Mouse (Mus musculus) neural tube, embryonic 15.5 days (tissue): ENCODE data around the gene Runx3. TPM values are rescaled to one million over a fixed set of nuclear protein-coding genes. Genes with fewer than 3 reads are reported as not detected.

ENCODE experiments used
- ATAC-seq: fragments of 200-750 bp; cut with Nextera tagmentation; 2 replicates; pipeline ENCODE4 v1.8.0; 2017; ENCODE audit warnings: mild to moderate bottlenecking, moderate TSS enrichment, moderate library complexity; ENCODE audit not compliant: low FRiP score
- H3K27ac ChIP-seq: fragments of 300-500 bp; sonication (generic); replicated peaks from 2 replicates; pipeline ENCODE4 v1.5.1; 2015; ENCODE audit warnings: mild to moderate bottlenecking, inconsistent platforms
- H3K27me3 ChIP-seq: fragments of 300-500 bp; sonication (generic); replicated peaks from 2 replicates; pipeline ENCODE4 v1.6.1; 2015; ENCODE audit warnings: inconsistent platforms
- H3K36me3 ChIP-seq: fragments of 300-500 bp; sonication (generic); 2 replicates; pipeline ENCODE4 v1.6.1; 2015; ENCODE audit warnings: inconsistent platforms
- H3K4me1 ChIP-seq: fragments of 300-500 bp; sonication (generic); 2 replicates; pipeline ENCODE4 v1.6.1; 2015; ENCODE audit warnings: inconsistent platforms
- H3K4me2 ChIP-seq: fragments of 300-500 bp; sonication (generic); 2 replicates; pipeline ENCODE4 v1.6.1; 2015; ENCODE audit warnings: inconsistent platforms, mild to moderate bottlenecking, moderate library complexity
- H3K4me3 ChIP-seq: fragments of 300-500 bp; sonication (generic); replicated peaks from 2 replicates; pipeline ENCODE4 v1.5.1; 2015; ENCODE audit warnings: mild to moderate bottlenecking, inconsistent platforms
- H3K9ac ChIP-seq: fragments of 300-500 bp; sonication (generic); replicated peaks from 2 replicates; pipeline ENCODE4 v1.6.1; 2015; ENCODE audit warnings: mild to moderate bottlenecking, inconsistent platforms
- H3K9me3 ChIP-seq: fragments of 300-500 bp; sonication (generic); replicated peaks from 2 replicates; pipeline ENCODE4 v1.6.1; 2016; ENCODE audit warnings: inconsistent platforms
- WGBS: fragments of 180-500 bp; shearing (Covaris S2); methylation state at CpG from one replicate; pipeline ENCODE4 v1.1.7; 2015; ENCODE audit warnings: mixed read lengths; 5-methylcytosine and 5-hydroxymethylcytosine counted together
- polyA plus RNA-seq: library from polyadenylated mRNA; unstranded; fragments of >200 nt; fragmentation: Nextera tagmentation; extraction: Ambion mirVana; gene quantifications from 2 replicates; pipeline ENCODE4 v1.2.1, GENCODE M21; 2015

Runx3 gene
- polyA plus RNA-seq, 1 experiment from 2014 or later, result 0.19 TPM

- no peak overlapping the region for H3K27ac ChIP-seq
- H3K9ac ChIP-seq, result no peak overlapping the region
- H3K4me2 ChIP-seq, result no peak overlapping the region
- H3K4me1 ChIP-seq, result peaks cover 9% of the 10 kb centered on the region
- WGBS, result 93% methylated on average over 11 of the region's 11 CpGs
- no peak for ATAC-seq
- no peak overlapping the region for H3K4me3 ChIP-seq
- no peaks in the 10 kb centered on the region for H3K36me3 ChIP-seq
- peaks cover 78% of the 10 kb centered on the region for H3K27me3 ChIP-seq
- no peaks in the 10 kb centered on the region for H3K9me3 ChIP-seq
Measured at GRCm38 (mm10) chr4:135161441-135161840, 41.0 kb downstream of the Runx3 start.

DNA sequence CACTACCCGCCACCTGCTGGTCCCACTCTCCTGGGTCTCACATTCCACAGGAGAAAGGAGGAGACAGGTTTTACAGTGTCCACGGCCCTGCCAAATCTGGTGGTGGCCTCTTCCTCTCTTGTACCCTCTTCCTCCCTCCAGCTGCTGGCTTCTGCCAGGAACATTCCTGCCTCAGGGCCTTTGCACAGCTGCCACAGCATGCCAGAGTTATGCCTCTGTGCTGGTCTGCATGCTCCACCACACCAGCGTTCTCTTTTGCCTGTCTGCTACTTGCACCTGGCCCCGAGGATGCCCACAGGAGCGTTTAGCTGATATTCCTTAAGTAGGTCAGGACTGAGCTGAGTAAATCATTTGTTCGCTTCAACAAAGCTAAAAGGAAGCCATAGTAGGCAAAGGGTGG, 45.3 kb downstream of the Runx3 start:
- Histone ChIP-seq H3K4me2 (no peak overlapping the region), H3K27me3 (peaks cover 74% of the 10 kb centered on the region), H3K4me3 (no peak overlapping the region), H3K4me1 (peaks cover 16% of the 10 kb centered on the region), H3K36me3 (no peaks in the 10 kb centered on the region), H3K9ac (no peak overlapping the region), H3K9me3 (no peaks in the 10 kb centered on the region), H3K27ac (no peak overlapping the region)
- WGBS, result 59% methylated on average over 6 of the region's 6 CpGs
- ATAC-seq, result no peak

DNA sequence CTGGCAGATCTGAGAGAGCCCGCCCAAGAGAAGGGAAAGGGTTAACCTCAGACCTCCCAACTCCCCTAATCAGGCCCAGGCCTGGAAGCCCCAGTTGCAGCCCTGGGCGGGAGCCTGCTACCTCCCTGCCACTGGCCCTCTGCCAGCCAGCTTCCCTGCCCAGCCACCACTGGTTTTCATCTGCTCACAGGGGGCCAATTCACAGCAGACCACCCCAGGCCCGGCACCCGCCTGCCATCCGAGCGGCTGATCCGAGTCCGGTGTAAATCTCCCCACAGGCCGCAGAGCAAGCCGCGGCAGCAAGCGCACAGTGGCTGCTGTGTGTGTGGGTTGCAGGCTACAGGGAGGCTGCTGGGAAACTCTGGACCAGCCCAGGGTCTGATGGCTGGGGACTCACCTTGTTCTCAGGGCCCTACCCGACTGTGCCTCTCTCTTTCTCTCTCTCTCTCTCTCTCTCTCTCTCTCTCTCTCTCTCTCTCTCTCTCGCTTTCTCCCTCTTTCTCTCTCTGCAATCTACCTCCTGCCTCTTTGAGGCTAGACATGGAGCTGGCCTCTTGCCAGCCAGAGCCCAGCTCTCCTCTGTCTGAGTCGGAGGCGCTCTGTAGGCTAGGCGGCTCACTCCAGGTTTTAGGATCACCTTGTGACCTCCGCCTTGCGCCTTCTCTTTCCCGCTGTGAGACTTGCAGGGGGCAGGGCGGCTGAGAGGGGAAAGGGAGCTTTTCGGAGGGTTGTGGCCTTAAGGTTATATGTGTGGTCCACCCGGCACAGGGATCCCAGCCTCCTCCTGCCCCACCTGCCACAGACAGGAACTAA, 46.2 kb downstream of the Runx3 start:
- 7% methylated on average over 23 of the region's 23 CpGs for WGBS
- Histone ChIP-seq H3K27ac (no peak overlapping the region), H3K27me3 (peaks cover 76% of the 10 kb centered on the region)

GRCm38 (mm10) chr4:135167816-135168527, 47.5 kb downstream of the Runx3 start:
- H3K27me3 ChIP-seq, result peaks cover 89% of the 10 kb centered on the region
- H3K36me3 ChIP-seq, result no peaks in the 10 kb centered on the region
- H3K4me1 ChIP-seq, result peaks cover 16% of the 10 kb centered on the region
- no peak for ATAC-seq
- WGBS, result 44% methylated on average over 7 of the region's 7 CpGs
- no peak overlapping the region for H3K4me3 ChIP-seq
- H3K4me2 ChIP-seq, result no peak overlapping the region
- no peaks in the 10 kb centered on the region for H3K9me3 ChIP-seq
- no peak overlapping the region for H3K27ac ChIP-seq
- no peak overlapping the region for H3K9ac ChIP-seq

More for the DNA sequence above, 46.2 kb downstream of the Runx3 start:
- Histone ChIP-seq H3K4me1 (peaks cover 16% of the 10 kb centered on the region), H3K4me3 (no peak overlapping the region), H3K36me3 (no peaks in the 10 kb centered on the region), H3K9me3 (no peaks in the 10 kb centered on the region), H3K9ac (no peak overlapping the region), H3K4me2 (peak overlapping the region; percentile 11)
- no peak for ATAC-seq

DNA sequence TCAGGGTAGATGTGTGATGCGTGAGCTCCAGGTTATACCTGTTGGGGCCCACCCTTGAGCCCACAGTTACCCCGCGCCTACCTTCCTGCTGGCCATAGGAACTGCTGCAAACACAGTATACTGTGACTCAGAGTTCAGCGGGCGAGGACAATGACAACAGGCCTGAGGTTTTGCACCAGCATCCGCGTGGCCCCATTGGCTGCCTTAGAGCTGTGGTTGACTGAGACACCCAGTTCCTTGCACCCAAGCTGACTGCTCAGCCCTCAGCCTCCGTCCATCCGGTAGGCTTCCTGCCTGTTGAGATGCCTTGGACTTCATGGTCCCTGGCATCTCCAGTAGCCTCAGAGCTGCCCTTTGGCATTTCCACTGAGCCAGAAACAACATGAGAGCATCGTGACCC, 48.6 kb downstream of the Runx3 start:
- no peak for ATAC-seq
- no peak overlapping the region for H3K27ac ChIP-seq
- peaks cover 16% of the 10 kb centered on the region for H3K4me1 ChIP-seq
- H3K36me3 ChIP-seq, result no peaks in the 10 kb centered on the region
- no peaks in the 10 kb centered on the region for H3K9me3 ChIP-seq
- H3K9ac ChIP-seq, result no peak overlapping the region
- 74% methylated on average over 10 of the region's 10 CpGs for WGBS
- no peak overlapping the region for H3K4me2 ChIP-seq
- H3K4me3 ChIP-seq, result no peak overlapping the region
- H3K27me3 ChIP-seq, result peaks cover 91% of the 10 kb centered on the region

DNA sequence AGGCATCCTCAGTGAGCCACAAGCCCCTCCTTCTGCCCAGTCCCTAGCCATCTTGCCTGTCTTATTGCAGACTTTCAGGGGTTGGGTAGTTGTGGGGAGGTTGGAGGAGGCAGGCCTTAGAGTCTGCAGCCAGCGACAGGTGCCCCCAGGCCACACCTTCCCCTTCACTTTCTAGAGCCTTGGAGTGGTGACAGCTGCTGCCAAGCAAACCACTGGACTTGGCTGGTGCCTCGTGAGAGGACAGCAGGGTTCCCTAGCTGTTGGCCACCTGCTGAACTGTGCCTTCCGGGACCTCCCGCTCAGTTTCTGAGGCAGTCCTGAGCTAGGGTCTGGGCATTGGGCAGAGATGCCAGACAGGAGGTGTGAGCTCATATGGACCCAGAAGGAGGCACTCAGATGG, 49.0 kb downstream of the Runx3 start:
- Histone ChIP-seq H3K4me2 (no peak overlapping the region), H3K9me3 (no peaks in the 10 kb centered on the region), H3K27ac (no peak overlapping the region), H3K4me3 (no peak overlapping the region), H3K36me3 (no peaks in the 10 kb centered on the region), H3K27me3 (peaks cover 91% of the 10 kb centered on the region), H3K9ac (no peak overlapping the region), H3K4me1 (peaks cover 16% of the 10 kb centered on the region)
- WGBS, result 55% methylated on average over 4 of the region's 4 CpGs
- ATAC-seq, result no peak

GRCm38 (mm10) chr4:135171304-135171875, 50.9 kb downstream of the Runx3 start:
- Histone ChIP-seq H3K9me3 (no peaks in the 10 kb centered on the region), H3K4me3 (no peak overlapping the region), H3K27ac (no peak overlapping the region), H3K4me2 (no peak overlapping the region), H3K36me3 (no peaks in the 10 kb centered on the region), H3K9ac (no peak overlapping the region), H3K27me3 (peaks cover 87% of the 10 kb centered on the region), H3K4me1 (peaks cover 24% of the 10 kb centered on the region)
- ATAC-seq, result no peak
- 68% methylated on average over 12 of the region's 12 CpGs for WGBS

DNA sequence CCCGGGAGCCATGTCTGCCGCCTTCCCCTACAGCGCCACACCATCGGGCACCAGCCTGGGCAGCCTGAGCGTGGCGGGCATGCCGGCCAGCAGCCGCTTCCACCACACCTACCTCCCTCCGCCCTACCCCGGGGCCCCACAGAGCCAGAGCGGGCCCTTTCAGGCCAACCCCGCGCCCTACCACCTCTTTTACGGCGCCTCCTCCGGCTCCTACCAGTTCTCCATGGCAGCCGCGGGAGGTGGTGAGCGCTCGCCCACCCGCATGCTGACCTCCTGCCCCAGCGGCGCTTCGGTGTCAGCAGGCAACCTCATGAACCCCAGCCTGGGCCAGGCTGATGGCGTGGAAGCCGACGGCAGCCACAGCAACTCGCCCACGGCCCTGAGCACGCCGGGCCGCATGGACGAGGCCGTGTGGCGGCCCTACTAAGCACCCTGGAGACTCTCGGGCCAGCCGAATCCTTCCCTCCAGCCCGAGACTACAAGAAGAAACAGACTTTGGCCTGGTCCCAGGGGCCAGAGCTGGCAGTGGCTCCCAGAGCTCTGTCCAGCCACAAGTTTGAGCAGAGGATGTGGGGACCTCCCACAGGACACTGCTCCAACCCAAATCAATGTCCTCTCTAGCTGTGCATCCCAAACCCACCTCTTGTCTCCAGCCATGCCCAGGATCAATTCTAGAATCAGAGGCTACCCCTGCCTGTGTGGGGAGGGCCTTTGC, 55.1 kb downstream of the Runx3 start:
- peak overlapping the region; percentile 55 for H3K4me2 ChIP-seq
- 10% methylated on average over 38 of the region's 38 CpGs for WGBS
- peak overlapping the region; percentile 28 for H3K4me3 ChIP-seq
- no peaks in the 10 kb centered on the region for H3K36me3 ChIP-seq
- H3K27me3 ChIP-seq, result peaks cover 62% of the 10 kb centered on the region
- no peak overlapping the region for H3K27ac ChIP-seq
- no peaks in the 10 kb centered on the region for H3K9me3 ChIP-seq
- H3K4me1 ChIP-seq, result peaks cover 11% of the 10 kb centered on the region
- no peak; the same call in 1 of the 2 replicates for ATAC-seq
- H3K9ac ChIP-seq, result no peak overlapping the region; the same call in 1 of the 2 replicates

GRCm38 (mm10) chr4:135177568-135177967, 57.1 kb downstream of the Runx3 start:
- peaks cover 11% of the 10 kb centered on the region for H3K4me1 ChIP-seq
- ATAC-seq, result no peak
- H3K9ac ChIP-seq, result no peak overlapping the region
- no peaks in the 10 kb centered on the region for H3K9me3 ChIP-seq
- peaks cover 46% of the 10 kb centered on the region for H3K27me3 ChIP-seq
- no peak overlapping the region for H3K27ac ChIP-seq
- H3K4me3 ChIP-seq, result no peak overlapping the region
- H3K4me2 ChIP-seq, result no peak overlapping the region
- no peaks in the 10 kb centered on the region for H3K36me3 ChIP-seq

GRCm38 (mm10) chr4:135179077-135179481, 58.6 kb downstream of the Runx3 start:
- Histone ChIP-seq H3K36me3 (no peaks in the 10 kb centered on the region), H3K27ac (no peak overlapping the region), H3K27me3 (peaks cover 32% of the 10 kb centered on the region), H3K4me3 (no peak overlapping the region), H3K9ac (no peak overlapping the region), H3K4me1 (peaks cover 11% of the 10 kb centered on the region), H3K9me3 (no peaks in the 10 kb centered on the region), H3K4me2 (no peak overlapping the region)
- no peak for ATAC-seq
- WGBS, result 25% methylated on average over 5 of the region's 5 CpGs

DNA sequence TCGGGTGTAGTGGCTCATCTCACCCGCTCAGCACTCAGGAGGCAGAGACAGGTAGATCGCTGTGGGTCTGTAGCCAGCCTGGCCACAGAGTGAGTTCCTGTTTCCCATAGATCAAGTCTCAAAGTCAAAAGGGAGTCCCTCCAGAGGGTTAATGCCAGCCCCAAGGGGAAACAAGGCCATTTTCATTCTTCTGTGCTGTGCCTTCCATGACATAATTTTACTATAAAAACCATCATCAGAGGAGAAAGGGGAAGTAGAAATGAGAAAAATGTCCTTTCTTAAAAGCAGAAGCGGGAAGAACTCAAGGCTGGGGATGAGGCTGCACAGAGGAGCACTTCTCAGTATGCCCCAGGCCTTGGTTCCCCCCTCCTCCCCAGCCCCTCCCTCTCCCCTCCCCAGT, 61.4 kb downstream of the Runx3 start:
- 90% methylated on average over 4 of the region's 4 CpGs for WGBS

More for the DNA sequence above, 61.4 kb downstream of the Runx3 start:
- Histone ChIP-seq H3K27ac (no peak overlapping the region), H3K4me2 (no peak overlapping the region), H3K9ac (no peak overlapping the region), H3K4me1 (no peaks in the 10 kb centered on the region), H3K27me3 (peaks cover 8% of the 10 kb centered on the region; the same call in 1 of the 2 replicates), H3K9me3 (no peaks in the 10 kb centered on the region), H3K4me3 (no peak overlapping the region), H3K36me3 (no peaks in the 10 kb centered on the region)
- ATAC-seq, result no peak
